Mouse (Mus musculus): ENCODE measurements at regions not wholly inside any gene's neighbourhood (a gene's known extent, or its start where the extent isn't known, plus 50 kb on each side); places are given as distances from the start of the nearest gene placed in this dataset.

DNA sequence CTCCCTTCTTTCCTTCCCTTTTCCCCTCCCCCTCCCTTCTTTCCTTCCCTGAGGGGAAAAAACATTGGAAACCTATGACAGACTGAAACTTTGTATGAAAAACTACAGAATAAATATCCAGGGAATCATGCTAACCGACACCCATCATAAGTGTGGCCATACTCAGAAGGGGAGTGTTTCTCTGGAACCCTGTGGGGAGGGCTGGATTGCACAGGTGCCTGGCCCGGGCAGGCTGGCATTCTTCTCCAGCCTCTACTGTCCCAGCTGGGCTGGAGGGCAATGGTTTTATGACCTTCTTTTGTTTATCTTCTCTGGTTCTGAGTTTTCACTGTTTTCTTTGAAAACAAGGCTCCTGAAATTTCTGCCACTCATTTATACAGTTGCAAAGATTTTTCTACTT, 307.9 kb downstream of the Satb1 start:
- H3K4me3 ChIP-seq (ENCODE audit: low read depth, low read length), result no peak overlapping the region
- no peak overlapping the region for H3K27ac ChIP-seq (replicated peaks; ENCODE audit: low read depth, low read length)
- no peaks in the 10 kb centered on the region for H3K27me3 ChIP-seq (ENCODE audit: control insufficient read depth, insufficient read depth, low read length)
- ATAC-seq (ENCODE audit: insufficient number of reproducible peaks, low FRiP score, low TSS enrichment, low read depth) (no peak), DNase-seq (ENCODE audit: low spot score) (no peak)
- no peak overlapping the region for H3K4me2 ChIP-seq (ENCODE audit: low read depth, severe bottlenecking)
- 47% methylated on average over 2 of the region's 2 CpGs for WGBS
- H3K9ac ChIP-seq (ENCODE audit: low read length), result no peak overlapping the region
- H3K9me3 ChIP-seq (ENCODE audit: control insufficient read depth, low read length), result no peaks in the 10 kb centered on the region
- no peaks in the 10 kb centered on the region for H3K4me1 ChIP-seq (ENCODE audit: control insufficient read depth, insufficient read depth, low read length)
- H3K36me3 ChIP-seq (ENCODE audit: control insufficient read depth, insufficient read depth, low read length), result no peaks in the 10 kb centered on the region

DNA sequence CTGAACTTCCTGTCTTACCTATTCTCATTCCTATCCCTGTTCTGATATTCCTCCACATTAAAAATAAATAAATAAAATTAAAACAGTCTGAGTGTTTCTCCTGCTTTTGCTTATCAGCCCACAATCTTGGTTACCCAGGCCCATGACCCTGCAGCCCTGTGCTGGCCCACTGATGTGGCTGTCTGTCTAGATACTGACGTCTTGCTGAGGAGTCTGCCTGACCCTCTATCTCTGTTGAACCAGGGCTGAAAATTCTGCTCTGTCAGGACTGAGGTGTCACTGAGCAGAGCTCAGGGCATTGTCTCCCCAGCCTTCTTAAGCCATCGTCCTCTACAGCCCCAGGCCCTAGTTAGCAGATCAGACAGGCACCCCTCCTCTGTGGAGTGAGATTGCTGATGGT, 321.2 kb downstream of the Satb1 start:
- WGBS, result 66% methylated on average over 2 of the region's 2 CpGs

DNA sequence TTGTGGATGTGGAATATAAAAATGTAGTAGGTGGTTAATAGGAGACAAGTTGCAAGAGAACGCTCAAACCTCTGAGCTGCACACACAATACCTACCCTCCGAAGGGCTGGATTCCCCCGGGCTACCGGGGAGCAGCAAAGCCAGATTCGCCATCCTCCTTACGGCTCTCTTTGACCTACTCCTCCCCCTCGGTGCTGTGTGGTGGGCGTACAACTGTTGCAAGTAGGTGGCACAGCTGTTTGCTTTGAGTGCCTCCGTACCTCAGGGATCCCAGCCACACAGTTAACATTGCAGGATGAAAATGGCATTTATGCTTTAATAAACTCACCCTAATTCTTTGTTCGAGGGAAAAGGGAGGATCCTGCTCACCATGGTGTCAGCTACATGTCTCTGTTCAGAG, 321.6 kb upstream of the Tbc1d5 start:
- Histone ChIP-seq H3K9ac (ENCODE audit: low read length) (no peak overlapping the region), H3K27ac (replicated peaks; ENCODE audit: low read depth, low read length) (no peak overlapping the region), H3K4me1 (ENCODE audit: control insufficient read depth, insufficient read depth, low read length) (no peaks in the 10 kb centered on the region), H3K36me3 (ENCODE audit: control insufficient read depth, insufficient read depth, low read length) (no peaks in the 10 kb centered on the region), H3K4me3 (ENCODE audit: low read depth, low read length) (no peak overlapping the region), H3K9me3 (ENCODE audit: control insufficient read depth, low read length) (no peaks in the 10 kb centered on the region), H3K4me2 (ENCODE audit: low read depth, severe bottlenecking) (no peak overlapping the region), H3K27me3 (ENCODE audit: control insufficient read depth, insufficient read depth, low read length) (no peaks in the 10 kb centered on the region)
- 83% methylated on average over 10 of the region's 10 CpGs for WGBS
- DNase-seq (ENCODE audit: low spot score) (peak; percentile 19), ATAC-seq (ENCODE audit: insufficient number of reproducible peaks, low FRiP score, low TSS enrichment, low read depth) (no peak)

More for the DNA sequence above, 321.2 kb downstream of the Satb1 start:
- no peaks in the 10 kb centered on the region for H3K4me1 ChIP-seq (ENCODE audit: control insufficient read depth, insufficient read depth, low read length)
- no peak overlapping the region for H3K9ac ChIP-seq (ENCODE audit: low read length)
- no peak overlapping the region for H3K4me2 ChIP-seq (ENCODE audit: low read depth, severe bottlenecking)
- no peak overlapping the region for H3K4me3 ChIP-seq (ENCODE audit: low read depth, low read length)
- no peaks in the 10 kb centered on the region for H3K27me3 ChIP-seq (ENCODE audit: control insufficient read depth, insufficient read depth, low read length)
- ATAC-seq (ENCODE audit: insufficient number of reproducible peaks, low FRiP score, low TSS enrichment, low read depth), result no peak
- H3K9me3 ChIP-seq (ENCODE audit: control insufficient read depth, low read length), result no peaks in the 10 kb centered on the region
- no peaks in the 10 kb centered on the region for H3K36me3 ChIP-seq (ENCODE audit: control insufficient read depth, insufficient read depth, low read length)
- peak; percentile 7 for DNase-seq (ENCODE audit: low spot score)
- no peak overlapping the region for H3K27ac ChIP-seq (replicated peaks; ENCODE audit: low read depth, low read length)

DNA sequence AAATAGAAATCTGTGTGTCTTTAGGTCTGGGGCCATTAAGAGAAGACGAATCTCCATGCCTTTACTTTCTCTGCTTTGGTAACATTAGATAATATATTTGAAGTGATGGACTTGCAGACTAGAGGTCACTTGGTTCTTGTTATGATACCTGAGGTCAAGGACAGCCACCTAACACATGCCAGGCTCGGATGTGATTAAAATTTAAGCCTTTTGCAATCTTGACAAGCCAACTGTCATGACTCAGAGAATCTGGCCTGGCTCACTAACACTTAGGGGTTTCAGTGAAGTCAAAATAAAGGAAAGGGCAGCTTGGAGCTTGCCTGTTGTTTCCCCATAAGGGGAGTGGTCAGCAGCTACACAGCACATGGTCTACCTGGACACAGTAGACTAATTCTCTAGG, 320.4 kb upstream of the Tbc1d5 start:
- H3K27me3 ChIP-seq (ENCODE audit: control insufficient read depth, insufficient read depth, low read length), result no peaks in the 10 kb centered on the region
- WGBS, result 81% methylated on average over 2 of the region's 2 CpGs

DNA sequence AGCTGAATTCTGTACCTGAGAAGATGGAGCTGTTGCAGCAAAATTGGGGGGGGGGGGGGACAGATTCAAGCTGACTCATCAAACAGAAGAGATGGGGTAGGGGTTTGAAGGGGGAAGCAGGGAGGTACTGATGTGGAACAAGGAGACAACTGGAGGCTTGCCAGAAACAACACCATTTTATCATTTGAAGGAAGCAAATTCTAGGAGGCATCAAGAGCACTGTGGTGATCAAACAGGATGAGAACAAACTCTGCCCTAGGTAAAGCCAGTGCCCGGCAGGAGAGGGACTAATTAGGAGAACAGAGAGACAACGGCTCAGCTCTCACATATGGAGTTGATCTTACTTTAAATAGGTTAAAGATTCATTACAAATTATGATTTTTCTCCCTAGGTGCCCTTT, 315.9 kb upstream of the Tbc1d5 start:
- no peak for DNase-seq (ENCODE audit: low spot score)
- Histone ChIP-seq H3K9ac (ENCODE audit: low read length) (no peak overlapping the region), H3K27me3 (ENCODE audit: control insufficient read depth, insufficient read depth, low read length) (no peaks in the 10 kb centered on the region), H3K9me3 (ENCODE audit: control insufficient read depth, low read length) (no peaks in the 10 kb centered on the region), H3K27ac (replicated peaks; ENCODE audit: low read depth, low read length) (no peak overlapping the region), H3K36me3 (ENCODE audit: control insufficient read depth, insufficient read depth, low read length) (no peaks in the 10 kb centered on the region), H3K4me1 (ENCODE audit: control insufficient read depth, insufficient read depth, low read length) (no peaks in the 10 kb centered on the region), H3K4me3 (ENCODE audit: low read depth, low read length) (no peak overlapping the region), H3K4me2 (ENCODE audit: low read depth, severe bottlenecking) (no peak overlapping the region)
- ATAC-seq (ENCODE audit: insufficient number of reproducible peaks, low FRiP score, low TSS enrichment, low read depth), result no peak
- 30% methylated on average over 2 of the region's 2 CpGs for WGBS

More for the DNA sequence above, 320.4 kb upstream of the Tbc1d5 start:
- Histone ChIP-seq H3K4me1 (ENCODE audit: control insufficient read depth, insufficient read depth, low read length) (no peaks in the 10 kb centered on the region), H3K4me3 (ENCODE audit: low read depth, low read length) (no peak overlapping the region), H3K36me3 (ENCODE audit: control insufficient read depth, insufficient read depth, low read length) (no peaks in the 10 kb centered on the region), H3K9ac (ENCODE audit: low read length) (no peak overlapping the region), H3K4me2 (ENCODE audit: low read depth, severe bottlenecking) (no peak overlapping the region), H3K27ac (replicated peaks; ENCODE audit: low read depth, low read length) (no peak overlapping the region), H3K9me3 (ENCODE audit: control insufficient read depth, low read length) (no peaks in the 10 kb centered on the region)
- peak; percentile 9 for DNase-seq (ENCODE audit: low spot score)
- ATAC-seq (ENCODE audit: insufficient number of reproducible peaks, low FRiP score, low TSS enrichment, low read depth), result no peak

DNA sequence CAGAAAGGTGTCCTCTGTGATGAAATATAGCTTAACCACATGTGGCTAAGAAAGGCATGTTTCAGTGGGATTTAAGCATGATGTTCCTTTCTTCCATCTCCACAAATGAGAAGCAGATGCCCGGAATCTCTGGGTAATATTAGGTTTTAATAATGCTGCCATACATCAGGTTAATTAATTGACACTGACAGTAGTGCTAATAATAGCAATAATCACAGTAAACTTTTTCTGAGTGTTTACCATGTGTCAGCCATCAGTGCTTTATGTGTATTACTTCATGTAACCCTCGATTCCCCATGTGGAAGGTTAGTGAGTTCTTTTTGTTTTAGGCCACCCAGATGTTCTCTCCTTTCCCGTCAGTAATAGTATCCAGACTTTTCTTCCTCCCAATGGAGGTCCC, 310.2 kb upstream of the Tbc1d5 start:
- Histone ChIP-seq H3K4me1 (ENCODE audit: control insufficient read depth, insufficient read depth, low read length) (no peaks in the 10 kb centered on the region), H3K27ac (replicated peaks; ENCODE audit: low read depth, low read length) (no peak overlapping the region), H3K4me2 (ENCODE audit: low read depth, severe bottlenecking) (no peak overlapping the region), H3K4me3 (ENCODE audit: low read depth, low read length) (no peak overlapping the region), H3K36me3 (ENCODE audit: control insufficient read depth, insufficient read depth, low read length) (no peaks in the 10 kb centered on the region), H3K9ac (ENCODE audit: low read length) (no peak overlapping the region), H3K27me3 (ENCODE audit: control insufficient read depth, insufficient read depth, low read length) (peaks cover 4% of the 10 kb centered on the region; the same call in 1 of the 2 replicates), H3K9me3 (ENCODE audit: control insufficient read depth, low read length) (no peaks in the 10 kb centered on the region)
- 32% methylated on average over 3 of the region's 3 CpGs for WGBS
- DNase-seq (ENCODE audit: low spot score) (no peak), ATAC-seq (ENCODE audit: insufficient number of reproducible peaks, low FRiP score, low TSS enrichment, low read depth) (0 out of 2 replicates have a peak, but pooled peaks have one; percentile 44)

DNA sequence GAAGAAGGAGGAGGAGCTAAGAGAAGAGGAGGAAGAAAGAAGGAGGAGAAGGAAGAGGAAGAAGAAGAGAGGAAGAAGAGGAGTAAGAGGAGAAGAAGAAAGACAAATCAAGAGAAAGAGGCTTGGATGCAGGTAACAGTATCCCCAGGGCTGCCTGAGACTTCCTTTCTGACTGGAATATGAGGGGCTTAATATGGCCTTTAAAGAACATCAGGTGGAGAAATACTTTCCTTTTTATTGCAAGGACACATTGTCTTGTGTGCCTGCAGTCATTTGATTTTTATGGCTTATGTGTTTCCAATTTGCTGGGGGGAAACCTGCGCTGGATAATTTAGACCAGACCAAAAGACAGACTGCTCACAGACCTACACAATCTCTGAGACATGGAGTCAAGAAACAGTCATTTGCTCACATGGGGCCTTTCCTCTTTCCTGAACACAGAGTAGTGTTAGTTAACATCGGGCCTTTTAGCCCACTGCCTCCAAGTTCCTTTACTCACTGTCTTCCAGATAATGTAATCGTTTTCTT, 308.8 kb upstream of the Tbc1d5 start:
- WGBS, result 34% methylated on average over 3 of the region's 3 CpGs
- peak; percentile 53 for DNase-seq (ENCODE audit: low spot score)

DNA sequence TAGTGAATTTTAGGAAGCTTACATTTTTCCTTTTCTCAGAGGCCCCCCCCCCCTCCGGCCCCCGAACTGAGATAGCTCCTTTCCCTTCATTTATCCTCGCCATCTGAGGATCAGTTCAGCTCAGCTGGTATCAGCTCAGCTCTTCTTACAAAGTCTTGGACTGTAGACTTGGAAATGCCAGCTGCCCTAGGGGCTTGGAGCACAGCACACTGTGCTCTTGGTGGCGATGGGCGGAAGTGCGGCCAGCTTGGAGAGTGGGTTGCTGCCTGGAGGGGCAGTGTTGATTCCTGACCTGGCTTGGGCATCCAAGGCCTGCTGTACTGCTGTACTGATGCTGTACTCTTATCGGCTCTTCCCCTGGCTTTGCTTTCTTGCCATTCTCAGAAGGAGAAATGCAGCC, 298.7 kb upstream of the Tbc1d5 start:
- Histone ChIP-seq H3K36me3 (ENCODE audit: control insufficient read depth, insufficient read depth, low read length) (no peaks in the 10 kb centered on the region), H3K27me3 (ENCODE audit: control insufficient read depth, insufficient read depth, low read length) (no peaks in the 10 kb centered on the region), H3K27ac (replicated peaks; ENCODE audit: low read depth, low read length) (no peak overlapping the region), H3K4me1 (ENCODE audit: control insufficient read depth, insufficient read depth, low read length) (no peaks in the 10 kb centered on the region), H3K9me3 (ENCODE audit: control insufficient read depth, low read length) (no peaks in the 10 kb centered on the region), H3K4me2 (ENCODE audit: low read depth, severe bottlenecking) (no peak overlapping the region), H3K9ac (ENCODE audit: low read length) (no peak overlapping the region), H3K4me3 (ENCODE audit: low read depth, low read length) (no peak overlapping the region)
- ATAC-seq (ENCODE audit: insufficient number of reproducible peaks, low FRiP score, low TSS enrichment, low read depth), result no peak
- 79% methylated on average over 7 of the region's 7 CpGs for WGBS
- DNase-seq (ENCODE audit: low spot score), result peak; percentile 35

More for the DNA sequence above, 308.8 kb upstream of the Tbc1d5 start:
- Histone ChIP-seq H3K9ac (ENCODE audit: low read length) (no peak overlapping the region), H3K4me3 (ENCODE audit: low read depth, low read length) (no peak overlapping the region), H3K27ac (replicated peaks; ENCODE audit: low read depth, low read length) (no peak overlapping the region), H3K4me1 (ENCODE audit: control insufficient read depth, insufficient read depth, low read length) (no peaks in the 10 kb centered on the region), H3K36me3 (ENCODE audit: control insufficient read depth, insufficient read depth, low read length) (no peaks in the 10 kb centered on the region), H3K4me2 (ENCODE audit: low read depth, severe bottlenecking) (no peak overlapping the region), H3K27me3 (ENCODE audit: control insufficient read depth, insufficient read depth, low read length) (peaks cover 7% of the 10 kb centered on the region; the same call in 1 of the 2 replicates), H3K9me3 (ENCODE audit: control insufficient read depth, low read length) (no peaks in the 10 kb centered on the region)
- ATAC-seq (ENCODE audit: insufficient number of reproducible peaks, low FRiP score, low TSS enrichment, low read depth), result 0 out of 2 replicates have a peak, but pooled peaks have one; percentile 54

DNA sequence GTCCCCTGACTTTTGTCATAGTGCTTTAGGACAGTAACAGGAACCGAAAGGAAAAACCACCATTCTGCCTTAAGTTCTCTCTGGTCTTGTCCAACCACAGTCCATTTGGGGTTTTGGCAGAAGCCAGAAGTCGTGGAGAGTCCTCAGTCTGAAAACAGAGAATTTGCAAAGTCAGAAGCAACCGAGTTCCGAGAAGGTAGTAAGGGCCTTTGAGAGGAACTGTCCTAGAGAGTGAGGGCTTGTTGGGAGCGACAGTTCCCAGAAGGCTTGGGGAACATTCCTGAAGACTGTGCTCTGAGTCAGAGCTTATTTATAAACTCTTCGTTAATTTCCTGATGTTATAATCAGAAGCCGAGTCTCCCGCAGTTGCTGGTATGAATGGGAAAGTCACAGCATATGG, 298.3 kb upstream of the Tbc1d5 start:
- ATAC-seq (ENCODE audit: insufficient number of reproducible peaks, low FRiP score, low TSS enrichment, low read depth), result no peak
- no peak for DNase-seq (ENCODE audit: low spot score)
- Histone ChIP-seq H3K4me3 (ENCODE audit: low read depth, low read length) (no peak overlapping the region), H3K36me3 (ENCODE audit: control insufficient read depth, insufficient read depth, low read length) (no peaks in the 10 kb centered on the region), H3K4me1 (ENCODE audit: control insufficient read depth, insufficient read depth, low read length) (no peaks in the 10 kb centered on the region), H3K27me3 (ENCODE audit: control insufficient read depth, insufficient read depth, low read length) (no peaks in the 10 kb centered on the region), H3K27ac (replicated peaks; ENCODE audit: low read depth, low read length) (no peak overlapping the region), H3K4me2 (ENCODE audit: low read depth, severe bottlenecking) (no peak overlapping the region), H3K9me3 (ENCODE audit: control insufficient read depth, low read length) (no peaks in the 10 kb centered on the region), H3K9ac (ENCODE audit: low read length) (no peak overlapping the region)
- 88% methylated on average over 8 of the region's 8 CpGs for WGBS
